Mouse (Mus musculus): ENCODE data around the gene Knstrn.

- TF ChIP-seq GATA1 (IDR thresholded peaks at IDR 0.05; ENCODE audit: borderline replicate concordance, low read length): no peak
- no peak for TF ChIP-seq CTCF (IDR thresholded peaks at IDR 0.05; ENCODE audit: low read depth, low read length)
Observed at GRCm38 (mm10) chr2:118870601-118871000, 56.8 kb downstream of the Knstrn start.

Measured in G1E (cell line).